Mouse (Mus musculus) adrenal gland (tissue): ENCODE measurements around the gene Rpl41.
"Not testable (repeated sequence)": the region's sequence is repeated elsewhere in the genome, so short reads cannot be mapped to it uniquely, and the experiment has no call there.

Source experiments
- intact Hi-C: fragments of 180-260 bp; cut with DNase I; formaldehyde crosslinking; loops from one replicate; pipeline ENCODE4 v1.15.1; 2025

Gene Rpl41

DNA sequence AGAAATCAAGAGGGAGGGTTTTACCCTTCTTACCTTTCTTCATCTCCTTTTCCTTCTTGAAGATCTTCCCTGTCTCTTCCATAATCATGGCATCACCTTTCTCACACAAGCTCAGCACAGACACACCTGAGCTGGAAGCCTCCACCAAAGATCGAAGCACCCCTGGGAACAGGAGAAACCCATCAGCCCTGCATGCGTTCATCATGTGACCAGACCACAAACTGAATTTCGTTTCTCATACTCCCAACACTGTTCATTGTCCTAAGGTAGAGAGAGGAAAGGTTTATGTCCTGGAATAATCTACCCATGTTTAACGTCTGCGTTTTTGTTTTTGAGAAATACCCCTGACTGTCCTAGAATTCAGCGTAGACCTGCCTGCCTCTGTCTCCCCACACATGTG is 14.4 kb upstream of the Rpl41 start:
- intact Hi-C loops, result loop anchor here (5.0 kb wide), 1 partner anchor 44 kb away; no protein-coding TSS in a partner anchor

DNA sequence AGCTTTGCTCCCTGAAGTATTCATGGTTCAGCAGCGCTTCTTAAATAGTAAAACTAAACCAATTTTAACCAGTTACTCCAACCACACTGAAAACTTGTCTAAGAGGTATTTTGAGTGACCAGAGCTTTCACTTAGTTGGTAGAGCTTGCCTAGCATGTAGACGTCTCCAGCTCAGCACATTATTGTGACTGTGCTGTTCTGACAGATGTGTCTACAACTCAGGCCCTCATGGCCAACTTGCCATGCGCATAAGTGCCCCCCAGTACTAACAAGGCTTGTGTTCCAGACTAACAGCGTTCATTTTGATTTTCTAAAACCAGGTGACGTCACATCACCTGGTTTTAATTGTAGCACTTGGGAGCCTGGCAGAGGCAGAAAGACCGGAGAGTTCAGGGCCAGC is 7.9 kb upstream of the Rpl41 start:
- intact Hi-C loops, result no loop called here

DNA sequence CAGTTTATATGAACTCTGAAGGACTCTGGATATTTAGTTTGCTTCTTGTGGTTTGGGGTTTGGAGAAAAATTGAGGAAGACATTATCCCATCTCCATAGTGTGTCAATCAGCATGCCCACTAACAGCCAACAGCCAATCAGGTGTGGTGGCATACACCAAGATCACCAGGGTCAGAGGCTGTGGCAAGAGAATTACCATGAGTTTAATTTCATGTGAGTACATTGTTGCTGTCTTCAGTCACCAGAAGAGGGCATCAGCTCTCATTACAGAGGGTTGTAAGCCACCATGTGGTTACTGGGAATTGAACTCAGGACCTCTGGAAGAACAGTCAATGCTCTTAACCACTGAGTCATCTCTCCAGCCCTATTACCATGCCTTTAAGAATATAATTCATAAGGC is 7.2 kb upstream of the Rpl41 start:
- intact Hi-C loops, result no loop called here

DNA sequence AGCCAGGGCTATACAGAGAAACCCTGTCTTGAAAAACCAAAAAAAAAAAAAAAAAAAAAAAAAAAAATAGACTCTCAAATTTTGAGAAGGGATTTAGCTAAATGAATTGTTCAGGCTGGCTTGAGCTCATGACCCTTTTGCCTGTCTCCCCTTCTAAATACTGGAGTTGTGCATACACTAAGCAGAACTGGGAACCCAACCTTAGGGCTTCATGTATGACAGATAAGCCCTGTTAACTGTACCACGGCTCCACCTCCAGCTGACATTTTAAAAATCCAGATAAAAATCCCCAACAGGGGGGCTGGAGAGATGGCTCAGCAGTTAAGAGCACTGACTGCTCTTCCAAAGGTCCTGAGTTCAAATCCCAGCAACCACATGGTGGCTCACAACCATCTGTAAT is 6.5 kb upstream of the Rpl41 start:
- intact Hi-C loops, result not testable (repeated sequence)

DNA sequence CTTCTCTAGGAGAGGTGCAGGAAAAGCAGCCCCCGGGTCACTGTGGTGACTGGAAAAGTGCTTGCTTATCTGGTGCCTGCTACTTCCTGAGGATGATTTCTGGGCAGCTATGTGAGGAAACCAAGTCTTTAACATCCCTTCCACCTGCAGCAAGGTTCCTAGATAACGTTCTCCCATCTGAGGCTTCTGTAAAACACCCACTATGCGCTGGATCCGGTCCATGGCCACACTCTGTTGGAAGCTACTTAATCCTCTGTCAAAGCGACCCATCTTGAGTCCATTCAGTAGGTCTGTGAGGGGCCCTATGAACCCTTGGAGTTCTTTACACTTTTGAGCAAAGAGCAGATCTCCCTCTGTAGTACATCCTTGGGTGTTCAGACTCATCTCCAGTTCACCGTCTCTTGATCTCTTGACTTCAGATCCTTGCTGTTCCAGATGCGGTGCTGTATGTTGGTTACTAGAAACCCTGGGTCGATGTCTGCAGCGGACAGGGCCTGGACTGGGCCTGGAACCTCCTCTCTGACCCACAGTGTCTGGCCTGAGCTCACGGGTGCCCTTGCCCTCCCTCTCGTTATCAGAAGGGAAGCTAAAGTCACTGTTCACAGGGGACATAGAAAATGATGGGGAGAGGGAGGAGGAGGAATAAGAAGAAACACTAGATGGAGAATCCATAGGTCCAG is 1.2 kb upstream of the Rpl41 start:
- intact Hi-C loops, result not testable (repeated sequence)

- intact Hi-C loops, result not testable (repeated sequence)
Measured at GRCm38 (mm10) chr10:128549682-128550057, 565 bp upstream of the Rpl41 start.

- intact Hi-C loops, result not testable (repeated sequence)
Measured at GRCm38 (mm10) chr10:128548051-128548791, 884 bp downstream of the Rpl41 start.

GRCm38 (mm10) chr10:128547361-128548032 is 1.6 kb downstream of the Rpl41 start, which contains the start of gene Zc3h10:
Gene Zc3h10 (minus strand): TSS chr10:128547774.
- intact Hi-C loops, result no loop called here

GRCm38 (mm10) chr10:128546787-128547186 is 2.3 kb downstream of the Rpl41 start:
- intact Hi-C loops, result no loop called here

DNA sequence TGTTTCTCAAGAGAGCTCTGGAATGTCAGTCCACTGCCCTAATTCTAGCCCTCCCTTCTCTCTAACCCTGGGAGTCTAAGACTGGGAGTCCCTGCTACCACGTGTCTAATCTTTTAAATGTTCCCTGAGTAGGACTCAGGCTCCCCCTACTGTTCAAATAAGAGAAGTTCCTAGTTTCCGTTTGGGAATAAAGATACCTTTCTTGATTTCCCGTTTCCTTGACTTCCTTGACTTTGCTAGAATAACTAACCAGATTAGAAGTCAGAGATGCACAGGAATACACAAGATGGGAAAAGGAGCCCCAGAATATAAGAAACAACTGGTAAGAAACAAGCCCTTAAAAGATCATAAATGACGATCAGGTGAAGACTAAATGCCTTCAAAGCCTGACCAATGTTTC is 2.7 kb downstream of the Rpl41 start:
- intact Hi-C loops, result no loop called here

GRCm38 (mm10) chr10:128545570-128545898 is 3.6 kb downstream of the Rpl41 start:
- intact Hi-C loops, result no loop called here

- intact Hi-C loops, result no loop called here
Measured at GRCm38 (mm10) chr10:128544674-128545569, 4.2 kb downstream of the Rpl41 start.

GRCm38 (mm10) chr10:128544151-128544657 is 4.9 kb downstream of the Rpl41 start:
- intact Hi-C loops, result no loop called here

DNA sequence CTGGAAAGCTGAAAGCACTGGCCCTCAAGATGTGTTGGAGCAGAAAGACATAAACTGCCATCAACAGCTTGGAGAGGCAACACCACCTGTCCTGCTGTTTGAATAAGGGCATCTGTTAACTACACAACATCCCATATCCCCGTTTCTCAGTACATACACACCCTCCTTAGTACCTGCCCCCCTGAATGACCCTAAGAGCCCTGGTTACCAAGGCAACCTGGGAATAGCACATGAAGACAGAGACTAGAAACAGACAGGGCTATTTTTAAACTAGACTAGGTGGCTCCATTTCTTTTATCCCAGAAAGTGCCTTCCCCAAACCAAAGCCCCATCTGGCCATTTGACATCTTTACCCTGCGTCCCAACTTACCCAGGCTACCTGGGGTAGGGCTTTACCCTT is 6.0 kb downstream of the Rpl41 start:
- intact Hi-C loops, result no loop called here

DNA sequence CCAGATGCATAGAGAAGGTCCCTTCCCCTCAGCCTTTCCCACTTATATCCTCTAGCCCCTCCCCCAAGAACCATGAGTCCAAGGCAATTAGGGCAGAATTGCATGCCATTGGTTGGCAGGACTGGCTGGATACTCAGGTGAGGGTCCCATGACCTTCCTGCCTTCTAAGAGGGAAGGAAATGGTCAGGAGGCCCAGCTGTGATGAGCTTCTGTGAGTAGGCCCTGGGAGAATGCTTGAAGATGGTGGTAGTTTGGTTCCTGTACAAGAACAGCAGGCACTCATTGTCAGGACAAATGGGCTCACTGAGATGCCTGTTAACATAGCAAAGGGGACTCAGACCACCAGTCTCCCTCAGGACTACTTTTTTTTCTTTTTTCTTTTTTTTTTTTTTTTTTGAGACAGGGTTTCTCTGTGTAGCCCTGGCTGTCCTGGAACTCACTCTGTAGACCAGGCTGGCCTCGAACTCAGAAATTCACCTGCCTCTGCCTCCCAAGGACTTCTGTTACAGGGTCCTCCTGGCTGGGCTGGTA is 10.7 kb downstream of the Rpl41 start:
- intact Hi-C loops, result loop anchor here (1.0 kb wide), 1 partner anchor 21 kb away; no protein-coding TSS in a partner anchor

DNA sequence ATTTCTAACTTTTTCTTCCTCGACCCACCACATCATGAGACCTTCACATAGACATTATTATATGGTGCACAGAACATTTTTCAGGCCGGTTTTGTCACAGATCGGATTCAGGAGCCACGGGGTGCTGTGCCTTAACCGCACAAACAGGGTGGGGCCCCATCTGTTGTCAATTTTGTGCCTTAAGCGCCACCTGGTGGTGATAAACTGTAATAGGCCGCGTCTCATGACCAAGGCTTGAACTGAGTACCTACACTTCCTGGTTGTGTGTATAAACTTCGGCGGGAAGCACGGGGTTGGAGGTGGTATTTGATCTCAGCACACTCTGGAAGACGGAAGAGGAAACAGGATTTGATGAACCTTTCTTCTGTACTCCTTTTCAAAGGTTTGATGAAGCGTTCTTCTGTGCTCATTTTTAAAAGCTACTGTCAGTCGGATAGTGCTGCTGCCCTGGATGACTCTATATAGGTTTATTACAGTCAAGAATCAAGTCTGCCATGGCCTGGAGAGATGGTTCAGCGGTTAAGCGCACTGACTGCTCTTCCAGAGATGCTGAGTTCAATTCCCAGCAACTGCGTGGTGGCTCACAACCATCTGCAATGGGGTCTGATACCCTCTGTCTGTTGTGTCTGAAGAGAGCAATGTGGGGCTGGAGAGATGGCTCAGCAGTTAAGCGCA is 12.7 kb downstream of the Rpl41 start:
- intact Hi-C loops, result no loop called here

GRCm38 (mm10) chr10:128535624-128536265 is 13.4 kb downstream of the Rpl41 start:
- intact Hi-C loops, result loop anchor here (2.0 kb wide), 1 partner anchor 77 kb away; the partner anchor contains the start of gene Smarcc2

DNA sequence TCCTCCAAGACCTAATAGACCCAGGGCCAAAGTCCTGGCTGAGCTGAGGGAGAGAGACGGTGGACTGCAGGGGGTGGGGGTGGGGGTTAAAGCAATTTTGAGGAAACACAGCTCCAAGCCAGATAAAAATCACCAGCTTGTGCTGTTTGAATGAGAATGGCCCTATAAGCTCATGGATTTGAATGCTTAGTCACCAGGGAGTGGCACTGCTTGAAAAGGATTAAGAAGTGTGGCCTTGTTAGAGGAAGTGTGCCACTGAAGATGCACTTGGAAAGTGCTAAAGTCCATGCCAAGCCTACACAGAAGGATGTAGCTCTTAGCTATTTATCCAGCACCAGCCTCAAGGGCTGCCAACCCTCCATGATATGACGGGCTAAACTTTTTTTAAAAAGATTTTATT is 13.9 kb downstream of the Rpl41 start:
- intact Hi-C loops, result loop anchor here (2.0 kb wide), 1 partner anchor 76 kb away; the partner anchor contains the start of gene Smarcc2
